Mouse (Mus musculus) MEL (cell line): ENCODE measurements around the gene Acot13.

Experiments
- HCFC1 ChIP-seq: IDR thresholded peaks from 2 replicates; pipeline ENCODE4 v1.6.1; 2012; ENCODE audit warnings: low read depth, mild to moderate bottlenecking, inconsistent platforms, low read length, improper control_type of control experiment, moderate library complexity
- POLR2A ChIP-seq, 2 experiments: IDR thresholded peaks; 2 replicates each; pipeline ENCODE4 v1.6.1; 2011 to 2012; ENCODE audit warnings: low read length in 2 of 2, mild to moderate bottlenecking in 2 of 2, control low read depth in 1 of 2, improper control_type of control experiment in 1 of 2, low read depth in 1 of 2, moderate library complexity in 1 of 2; ENCODE audit not compliant: control insufficient read depth in 1 of 2, insufficient read depth in 1 of 2, poor library complexity in 1 of 2
- SIN3A ChIP-seq: IDR thresholded peaks from 2 replicates; pipeline ENCODE4 v1.6.1; 2012; ENCODE audit warnings: low read length, improper control_type of control experiment, inconsistent platforms

- TF ChIP-seq POLR2A (IDR thresholded peaks at IDR 0.05; ENCODE audit: control insufficient read depth in 1 of 2, insufficient read depth in 1 of 2, low read depth in 1 of 2, low read length in 2 of 2, poor library complexity in 1 of 2) (no peak), HCFC1 (no peak), SIN3A (no peak)
These were observed 48.9 kb upstream of the Acot13 start for GRCm38 (mm10) chr13:24880208-24880607.
